Mouse (Mus musculus) lung, postnatal 36 days (tissue): ENCODE data around the gene Polr1b.
A peak's percentile ranks its signal among the peaks of the same experiment; 100 is the strongest.

ENCODE experiments used
- DNase-seq: peaks from one replicate; pipeline ENCODE4 v3.0.0; 2022; ENCODE audit warnings: mixed read lengths

The Polr1b gene

GRCm38 (mm10) chr2:129118061-129118460 is 17.3 kb downstream of the Polr1b start:
- DNase-seq = no peak

DNA sequence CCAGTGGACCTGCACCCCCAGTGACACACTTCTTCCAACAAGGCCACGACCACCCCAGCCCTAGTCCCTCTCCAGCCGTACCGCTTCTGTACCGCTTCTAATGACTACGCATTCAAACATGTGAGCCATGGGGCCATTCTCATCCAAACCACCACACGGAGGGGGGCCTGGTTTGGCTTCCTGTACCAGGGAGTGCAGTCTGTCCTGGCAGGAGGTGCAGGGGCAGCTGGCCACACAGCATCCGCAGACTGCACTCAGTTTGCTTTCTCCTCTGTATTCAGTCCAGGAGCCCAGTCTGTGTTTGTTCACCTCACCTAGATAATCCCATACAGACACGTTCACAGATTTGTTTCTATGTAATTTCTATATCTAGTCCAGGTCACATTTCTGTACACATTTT is 21.2 kb downstream of the Polr1b start:
- no peak for DNase-seq

DNA sequence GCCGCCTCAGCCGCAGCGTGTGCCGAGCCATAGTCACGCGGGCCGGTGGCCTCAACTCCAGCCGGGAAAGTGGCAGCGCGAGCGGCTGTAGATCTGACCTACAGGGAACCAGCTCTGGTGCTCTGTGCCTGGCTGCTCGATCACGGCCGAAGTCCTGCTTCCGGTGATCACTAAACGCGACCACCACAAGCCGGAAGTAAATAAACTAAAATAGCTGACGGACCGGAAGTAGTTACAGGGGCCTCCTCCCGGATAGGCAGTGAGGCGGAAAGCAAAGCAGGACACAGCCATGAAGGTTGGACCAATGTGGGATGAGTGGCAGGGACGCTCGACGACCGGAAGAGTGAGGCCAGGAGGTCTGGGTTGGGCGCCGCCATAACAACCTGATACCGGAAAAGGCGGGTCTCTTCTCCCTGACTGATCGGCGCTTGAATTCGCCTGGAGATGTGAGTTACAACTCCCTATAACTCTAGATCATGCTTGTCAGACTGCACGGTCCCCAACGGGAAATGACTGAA is 28.7 kb downstream of the Polr1b start, which contains the start of gene Chchd5:
Chchd5 (plus strand) TSS at position 289 of the 518 bp plus-strand sequence.
- peak; percentile 97 for DNase-seq

DNA sequence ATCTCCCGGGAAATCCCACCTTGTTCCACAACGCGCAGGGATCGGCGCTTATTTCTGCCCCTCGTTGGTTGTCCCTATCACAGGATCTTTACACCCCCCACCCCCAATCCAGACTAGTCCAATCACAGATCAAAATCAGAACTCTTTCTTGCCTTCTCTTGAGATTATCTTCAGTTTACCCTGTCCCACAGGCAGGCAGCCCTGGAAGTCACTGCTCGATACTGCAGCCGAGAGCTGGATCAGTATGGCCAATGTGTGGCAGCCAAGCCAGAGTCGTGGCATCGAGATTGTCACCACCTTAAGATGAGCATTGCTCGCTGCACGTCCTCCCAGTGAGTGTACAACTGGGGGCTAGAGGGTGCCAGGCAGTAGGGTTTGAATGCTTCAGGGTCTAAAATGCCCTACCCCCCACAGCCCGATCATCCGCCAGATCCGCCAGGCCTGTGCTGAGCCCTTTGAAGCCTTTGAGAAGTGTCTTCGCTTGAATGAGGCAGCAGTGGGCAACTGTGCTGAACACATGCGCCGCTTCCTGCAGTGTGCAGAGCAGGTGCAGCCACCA is 29.3 kb downstream of the Polr1b start:
- DNase-seq = peak; percentile 12

DNA sequence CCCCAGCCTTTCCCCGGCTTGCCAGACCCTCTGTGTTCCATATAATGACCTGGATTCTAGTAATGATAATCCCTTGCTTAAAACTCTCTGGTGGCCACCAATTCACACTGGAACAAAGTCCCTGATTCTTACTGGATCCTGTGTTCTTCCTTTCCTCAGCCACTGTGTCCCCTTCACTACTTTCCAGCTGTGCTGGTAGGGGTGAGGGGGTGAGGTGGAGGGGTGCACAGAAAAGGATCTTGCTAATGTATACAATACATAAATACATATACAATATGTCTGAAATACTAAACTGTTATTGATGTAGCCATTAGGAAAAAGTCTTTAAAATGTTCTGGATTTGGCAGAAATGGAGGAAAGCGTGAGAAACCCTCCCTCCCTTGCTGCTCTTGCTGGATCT is 30.0 kb downstream of the Polr1b start:
- DNase-seq = no peak

DNA sequence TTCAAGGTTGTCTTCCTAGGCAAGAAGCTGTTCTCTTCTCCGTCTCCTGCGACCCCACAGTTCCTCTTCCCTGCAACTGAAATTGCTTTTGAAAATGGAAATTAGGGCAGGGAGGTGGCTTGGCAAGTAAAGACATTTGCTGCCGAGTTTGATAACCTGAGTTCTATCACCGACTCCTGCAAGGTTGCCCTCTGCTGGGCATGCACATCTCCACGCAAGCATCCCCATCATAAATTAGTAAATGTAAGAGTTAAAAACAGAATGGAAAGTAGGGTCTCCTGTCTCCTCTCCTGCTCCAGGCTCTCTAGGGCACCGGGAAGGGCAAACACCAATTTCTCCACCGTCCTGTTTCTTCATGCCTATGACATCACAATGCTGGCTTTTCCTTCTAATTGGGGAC is 31.4 kb downstream of the Polr1b start:
- no peak for DNase-seq

- DNase-seq = no peak
Measured at GRCm38 (mm10) chr2:129133006-129133805, 32.4 kb downstream of the Polr1b start.

DNA sequence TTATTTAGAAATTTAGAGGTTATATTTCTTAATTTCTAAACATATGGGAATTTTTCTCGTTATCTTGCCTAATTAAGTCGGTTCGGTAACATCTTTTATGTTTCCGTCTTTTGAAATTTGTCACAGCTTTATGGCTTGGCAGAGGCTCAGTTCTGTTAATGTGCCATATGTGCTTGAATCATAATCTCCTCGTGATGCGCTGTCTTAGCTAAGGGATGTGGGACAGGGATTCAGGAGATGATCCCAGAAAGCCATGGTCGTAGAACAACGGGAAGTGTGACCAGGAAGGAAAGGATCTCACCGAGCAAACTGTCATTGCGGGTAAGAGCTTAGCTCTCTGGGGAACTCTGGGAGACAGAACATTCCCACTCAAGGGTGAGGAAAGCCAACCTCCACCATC is 39.1 kb downstream of the Polr1b start:
- no peak for DNase-seq

- DNase-seq = no peak
Measured at GRCm38 (mm10) chr2:129148836-129149235, 48.0 kb downstream of the Polr1b start.

GRCm38 (mm10) chr2:129150386-129150785 is 49.6 kb downstream of the Polr1b start:
- DNase-seq = no peak

GRCm38 (mm10) chr2:129151111-129151510 is 50.3 kb downstream of the Polr1b start:
- DNase-seq = no peak

DNA sequence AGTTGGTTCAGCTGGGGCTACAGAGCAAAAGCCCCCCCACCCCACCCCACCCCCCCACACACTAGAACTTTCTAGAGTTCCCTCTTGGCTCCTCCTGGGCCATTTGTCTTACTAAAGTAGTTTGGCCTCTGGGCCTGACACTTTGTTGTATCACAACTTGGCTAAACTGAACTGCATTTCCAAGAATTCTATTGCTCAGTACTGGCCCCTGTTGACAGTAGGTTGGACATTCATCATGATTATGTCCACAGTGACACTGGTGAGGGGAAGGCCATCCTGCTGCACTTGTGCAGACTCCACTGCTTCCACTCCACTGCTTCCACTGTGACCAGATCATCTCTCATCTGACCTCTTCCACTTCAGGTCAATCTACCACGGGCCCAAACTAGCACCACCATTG is 52.0 kb downstream of the Polr1b start:
- DNase-seq = no peak

GRCm38 (mm10) chr2:129164815-129165214 is 64.0 kb downstream of the Polr1b start:
- DNase-seq = no peak

DNA sequence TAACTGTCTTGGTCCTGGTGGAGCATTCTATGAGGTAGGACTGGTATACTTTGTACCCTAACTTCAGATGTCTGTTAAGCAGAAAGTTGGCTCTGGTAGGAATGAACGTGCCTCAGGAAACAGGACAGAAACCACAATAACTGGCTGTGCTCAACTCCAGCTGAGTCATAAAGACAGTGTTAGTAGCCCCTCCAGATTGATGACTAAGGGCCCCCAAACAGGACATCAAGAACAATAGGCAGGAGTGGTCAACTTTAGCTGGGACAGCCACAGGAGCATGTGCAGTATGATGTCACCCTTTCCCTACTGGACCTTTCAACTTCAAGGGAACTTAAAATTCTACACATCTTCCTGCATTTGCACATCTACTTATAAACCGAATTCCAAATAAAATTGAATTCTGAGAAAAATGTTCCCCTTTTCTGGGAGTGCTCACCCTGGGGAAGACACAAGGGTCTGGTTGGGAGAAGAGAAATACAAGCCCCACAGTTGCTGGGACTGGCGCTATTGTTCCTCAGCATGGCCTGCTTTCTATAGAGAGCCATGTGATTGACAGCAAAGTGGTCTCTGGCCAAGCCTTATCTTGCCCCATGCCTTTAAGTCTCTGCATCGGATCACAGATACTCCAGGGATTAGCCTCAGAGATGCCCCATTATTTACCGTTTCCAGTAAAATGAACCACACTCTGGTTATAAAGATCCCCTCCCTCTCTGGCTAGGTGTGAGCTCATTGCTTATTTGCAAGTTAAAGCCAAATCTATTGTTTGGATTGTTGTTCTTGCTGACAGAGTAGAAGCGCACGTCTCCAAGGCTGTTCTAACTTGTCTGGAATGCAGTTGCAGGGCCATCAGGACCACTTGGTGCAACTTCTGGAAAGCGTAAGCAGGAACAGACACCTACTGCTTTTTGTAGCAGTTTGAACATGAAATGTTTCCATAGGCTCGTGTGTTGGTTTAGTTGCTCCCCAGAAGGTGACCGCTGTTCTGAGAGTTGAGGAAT is 66.0 kb downstream of the Polr1b start:
- no peak for DNase-seq

GRCm38 (mm10) chr2:129173386-129173785 is 72.6 kb downstream of the Polr1b start:
- no peak for DNase-seq

- peak; percentile 78 for DNase-seq
Measured at GRCm38 (mm10) chr2:129174474-129174873, 73.7 kb downstream of the Polr1b start.

DNA sequence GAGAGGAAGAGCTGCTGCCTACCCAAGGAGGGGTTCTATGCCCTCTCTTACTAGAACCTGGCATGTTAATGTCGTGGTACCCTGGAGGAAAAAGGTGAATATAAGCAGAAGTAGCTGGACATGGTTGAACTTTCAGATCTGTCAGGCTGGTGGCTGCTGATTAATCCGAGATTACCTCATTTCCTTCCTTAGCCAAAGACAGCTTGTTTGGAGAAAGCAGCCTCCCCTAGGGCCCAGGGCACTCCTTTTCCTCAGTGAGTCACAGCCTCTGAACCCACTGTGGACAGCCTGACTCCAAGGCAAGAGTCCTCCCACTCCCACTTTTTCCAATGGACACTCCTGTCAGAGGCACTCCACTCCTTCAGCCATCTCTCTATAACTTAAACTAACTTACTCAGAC is 74.8 kb downstream of the Polr1b start:
- DNase-seq = peak; percentile 45
